Mouse (Mus musculus) erythroblast, adult 5-6 weeks (primary cell): ENCODE measurements around the gene Slc7a15. TPM values are rescaled to one million over a fixed set of nuclear protein-coding genes. Genes with fewer than 3 reads are reported as not detected.
"Not testable (repeated sequence)": the region's sequence is repeated elsewhere in the genome, so short reads cannot be mapped to it uniquely, and the experiment has no call there.

Source experiments
- ATAC-seq: replicated peaks from 2 replicates; pipeline ENCODE4 v1.8.0; 2016; ENCODE audit warnings: moderate number of reproducible peaks, mild to moderate bottlenecking, moderate TSS enrichment, inconsistent platforms; ENCODE audit not compliant: poor library complexity, low FRiP score, severe bottlenecking
- total RNA-seq, 2 experiments: library from RNA; stranded (forward) in 1 of 2; stranded (reverse) in 1 of 2; fragments of 150-400 nt in 1 of 2; fragments of 200-764, 138-1000 nt in 1 of 2; gene quantifications; 2 replicates each; pipeline versions ENCODE4 v1.2.3 to v1.2.4; 2015 to 2017; ENCODE audit warnings: low replicate concordance in 2 of 2

Slc7a15 gene
- not detected in 2 replicates for total RNA-seq (2015; ENCODE audit: low replicate concordance)
- total RNA-seq (2017; ENCODE audit: low replicate concordance) = not detected in 2 replicates

DNA sequence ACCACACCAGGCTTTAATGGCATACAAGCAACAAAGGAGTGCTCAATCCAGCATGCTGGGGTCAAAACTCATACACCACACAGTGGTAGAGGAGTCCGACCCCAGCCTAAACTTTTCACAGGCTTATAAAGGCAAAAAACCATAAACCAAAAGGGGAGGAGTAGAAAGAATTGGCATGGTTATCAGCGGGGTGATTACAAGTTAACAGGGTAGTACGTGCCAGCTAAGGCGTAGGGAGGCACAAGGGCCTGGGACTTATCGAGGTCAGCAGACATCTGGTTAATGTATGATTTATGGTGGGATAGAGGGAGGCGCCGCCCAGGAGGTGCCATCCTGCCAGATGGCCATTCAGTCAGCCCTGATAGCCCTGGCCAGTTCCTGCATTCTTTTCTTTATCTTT is at the start of gene Slc7a15:
Gene Slc7a15, minus strand, starts transcription at position 101 of the 400 bp plus-strand sequence.
- ATAC-seq = not testable (repeated sequence)

DNA sequence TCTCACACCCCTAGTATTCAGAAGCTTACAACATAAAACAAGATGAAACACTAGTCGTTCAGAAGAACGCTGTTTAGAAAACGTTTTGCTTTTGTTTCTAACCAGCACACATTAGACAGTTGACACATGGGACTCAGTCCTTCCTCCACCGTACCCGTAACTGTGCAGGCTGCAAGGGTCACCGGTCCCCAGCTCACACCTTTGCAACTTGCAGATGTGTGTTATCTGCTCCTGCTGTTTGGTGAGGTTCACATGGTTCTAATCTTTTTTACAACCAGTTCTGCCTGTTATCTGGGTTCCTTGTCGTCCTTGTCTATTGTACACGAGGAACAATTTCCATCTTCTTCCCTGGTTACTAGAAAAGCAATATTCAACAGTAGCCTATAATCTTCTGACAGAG is 49.3 kb upstream of the Slc7a15 start:
- ATAC-seq = not testable (repeated sequence)

- ATAC-seq = no peak
Observed at GRCm38 (mm10) chr12:8641425-8641735, 42.5 kb upstream of the Slc7a15 start.

DNA sequence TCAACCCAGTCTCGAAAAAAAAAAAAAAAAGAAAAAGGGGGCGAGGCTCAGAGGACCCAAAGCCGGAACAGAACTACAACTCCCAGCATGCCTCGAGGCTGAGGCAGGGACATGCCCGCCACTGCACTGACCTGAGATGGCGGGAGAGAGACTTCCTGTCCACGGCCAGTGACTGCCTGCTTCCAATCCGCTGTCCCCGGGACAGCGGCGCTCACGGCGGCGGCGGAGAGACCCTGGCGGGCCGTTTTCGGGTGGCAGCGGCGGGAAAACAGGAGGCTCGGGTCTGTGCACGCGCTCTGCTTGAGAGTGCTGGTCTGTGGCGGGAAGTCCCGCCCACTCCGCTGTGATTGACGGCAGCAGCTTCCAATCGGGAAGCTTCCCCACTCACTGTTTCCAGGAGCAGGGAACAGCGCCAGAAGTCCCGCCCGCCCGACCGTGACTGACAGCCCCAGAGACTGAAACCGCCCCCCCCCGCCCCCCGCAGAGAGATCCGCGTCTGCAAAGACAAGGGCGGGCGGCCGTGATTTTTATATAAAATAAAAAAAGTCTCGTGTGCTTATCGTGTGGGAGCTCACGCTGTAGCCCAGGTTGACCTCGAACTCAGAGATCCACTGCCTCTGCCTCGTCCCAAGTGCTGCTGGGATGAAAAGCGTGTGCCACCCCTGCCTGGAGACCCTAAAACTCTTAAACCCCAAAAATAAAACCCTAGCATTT is 42.0 kb upstream of the Slc7a15 start:
- peak; percentile 99 for ATAC-seq

- not testable (repeated sequence) for ATAC-seq
Observed at GRCm38 (mm10) chr12:8640186-8640585, 41.3 kb upstream of the Slc7a15 start.

DNA sequence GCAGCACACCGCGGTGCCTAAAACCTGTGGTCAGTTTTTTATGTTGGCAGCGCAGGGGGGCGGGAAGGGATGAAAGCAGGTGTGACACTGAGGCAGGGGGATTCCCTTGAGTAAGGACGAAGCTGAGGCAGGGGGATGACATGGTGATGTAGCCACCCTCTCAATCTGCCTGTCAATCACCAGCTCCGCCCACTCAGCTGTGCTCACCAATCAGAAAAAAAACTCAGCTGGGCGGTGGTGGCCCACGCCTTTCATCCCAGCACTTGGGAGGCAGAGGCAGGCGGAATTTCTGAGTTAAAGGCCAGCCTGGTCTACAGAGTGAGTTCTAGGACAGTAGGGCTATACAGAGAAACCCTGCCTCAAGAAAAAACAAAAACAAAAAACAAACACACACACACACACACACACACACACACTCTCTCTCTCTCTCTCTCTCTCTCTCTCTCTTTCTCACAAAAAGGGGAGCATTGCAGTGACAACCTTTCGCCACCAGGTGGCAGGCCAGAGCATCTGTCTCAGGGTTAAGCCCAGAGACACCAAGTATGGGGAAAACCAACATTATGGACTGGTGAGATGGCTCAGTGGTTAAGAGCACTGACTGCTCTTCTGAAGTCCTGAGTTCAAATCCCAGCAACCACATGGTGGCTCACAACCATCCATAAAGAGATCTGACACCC is 39.7 kb upstream of the Slc7a15 start:
- ATAC-seq = peak; percentile 74

DNA sequence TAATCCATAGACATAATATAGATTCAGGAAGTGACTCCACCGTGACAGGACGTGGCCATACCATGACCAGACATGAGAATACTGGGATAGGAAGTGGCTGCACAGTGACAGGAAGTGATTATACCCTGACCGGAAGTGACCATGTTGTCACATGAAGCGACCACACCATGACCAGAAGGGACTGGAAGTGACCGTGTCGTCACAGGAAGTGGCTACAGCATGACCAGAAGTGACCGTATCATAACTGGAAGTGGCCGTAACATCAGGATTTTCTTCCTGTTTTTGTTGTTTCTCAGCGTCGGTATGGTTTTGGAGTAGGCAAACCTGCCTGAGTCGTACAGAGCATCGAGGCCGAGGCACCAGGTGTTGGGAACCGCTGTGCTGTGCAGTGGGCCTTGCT is 38.1 kb upstream of the Slc7a15 start:
- no peak for ATAC-seq

- no peak for ATAC-seq
Observed at GRCm38 (mm10) chr12:8635546-8635945, 36.7 kb upstream of the Slc7a15 start.

DNA sequence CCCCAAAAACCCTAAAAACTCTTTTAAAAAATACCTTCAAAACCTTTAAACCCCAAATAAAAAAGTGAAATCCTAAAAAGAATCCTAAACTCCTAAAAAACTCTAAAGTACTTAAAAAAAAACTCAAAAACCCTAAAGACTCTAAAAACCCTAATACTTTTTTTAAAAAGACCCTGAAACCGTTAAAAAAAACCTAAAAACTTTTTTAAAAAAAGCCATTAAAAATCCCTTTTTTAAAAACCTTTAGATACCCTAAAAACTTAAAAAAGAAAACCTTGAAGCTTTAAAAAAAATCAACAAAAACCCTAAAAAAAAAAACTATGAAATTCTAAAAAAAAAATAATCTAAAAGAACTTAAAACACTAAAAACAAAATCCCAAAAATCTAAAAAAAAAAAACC is 35.4 kb upstream of the Slc7a15 start:
- ATAC-seq = no peak

GRCm38 (mm10) chr12:8632737-8633365 is 34.0 kb upstream of the Slc7a15 start:
- ATAC-seq = no peak

DNA sequence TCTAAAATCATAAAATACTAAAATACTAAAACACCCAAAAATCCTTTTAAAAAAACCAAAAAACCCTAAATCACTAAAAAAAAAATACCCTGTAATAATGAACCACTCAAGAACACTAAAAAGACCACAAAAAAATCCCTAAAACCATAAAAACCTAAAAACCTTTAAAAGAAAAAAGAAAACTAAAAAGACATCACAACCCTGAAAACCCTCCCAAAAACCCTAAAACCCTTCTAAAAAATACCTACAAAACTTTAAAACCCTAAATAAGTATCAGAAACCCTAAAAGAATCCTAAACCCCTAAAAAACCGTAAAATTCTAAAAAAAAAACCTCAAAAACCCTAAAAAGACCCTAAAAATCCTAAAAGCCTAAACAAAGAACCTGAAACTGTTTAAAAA is 32.8 kb upstream of the Slc7a15 start:
- ATAC-seq = no peak

GRCm38 (mm10) chr12:8629537-8629936 is 30.7 kb upstream of the Slc7a15 start:
- ATAC-seq = no peak

- ATAC-seq = no peak
Observed at GRCm38 (mm10) chr12:8620678-8621018, 21.8 kb upstream of the Slc7a15 start.

- ATAC-seq = no peak
Observed at GRCm38 (mm10) chr12:8619827-8620677, 21.2 kb upstream of the Slc7a15 start.

DNA sequence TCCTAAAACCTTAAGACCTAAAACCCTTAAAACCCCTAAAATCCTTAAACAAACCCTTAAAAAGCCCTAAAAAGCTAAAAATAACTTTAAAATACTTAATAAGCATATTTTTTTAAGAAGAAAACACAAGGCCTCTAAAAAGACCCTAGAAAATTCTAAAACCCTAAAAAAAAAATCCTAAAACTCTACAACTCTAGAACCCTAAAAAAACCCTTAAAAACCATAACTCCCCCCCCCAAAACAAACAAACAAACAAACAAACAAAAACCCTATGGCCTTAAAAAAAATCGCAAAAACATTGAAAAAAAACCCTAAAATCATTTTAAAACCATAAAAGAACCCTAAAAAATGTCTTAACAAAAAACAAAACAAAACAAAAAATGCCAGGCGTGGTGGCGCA is 19.4 kb upstream of the Slc7a15 start:
- no peak for ATAC-seq

GRCm38 (mm10) chr12:8609070-8609469 is 10.2 kb upstream of the Slc7a15 start:
- no peak for ATAC-seq

DNA sequence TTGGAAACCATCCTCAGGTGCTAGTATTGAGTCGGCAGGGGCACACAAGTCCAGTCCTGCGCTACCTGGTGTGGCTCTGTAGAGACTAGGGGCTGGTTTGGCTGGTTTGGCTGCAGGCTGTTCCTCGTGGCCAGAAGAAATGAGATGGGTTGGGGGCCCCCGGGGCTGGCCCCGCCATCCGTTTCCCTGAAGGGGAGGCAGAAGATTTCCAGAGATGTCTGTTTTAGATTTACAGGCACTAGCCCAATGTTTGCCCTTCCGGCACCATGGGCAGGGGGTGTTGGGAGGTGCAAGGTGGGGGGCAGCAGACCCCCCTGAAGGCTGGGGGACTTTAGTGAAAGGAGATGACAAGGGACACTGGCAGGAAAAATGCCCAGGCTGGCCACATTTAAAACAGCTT is 3.3 kb downstream of the Slc7a15 start:
- ATAC-seq = no peak

DNA sequence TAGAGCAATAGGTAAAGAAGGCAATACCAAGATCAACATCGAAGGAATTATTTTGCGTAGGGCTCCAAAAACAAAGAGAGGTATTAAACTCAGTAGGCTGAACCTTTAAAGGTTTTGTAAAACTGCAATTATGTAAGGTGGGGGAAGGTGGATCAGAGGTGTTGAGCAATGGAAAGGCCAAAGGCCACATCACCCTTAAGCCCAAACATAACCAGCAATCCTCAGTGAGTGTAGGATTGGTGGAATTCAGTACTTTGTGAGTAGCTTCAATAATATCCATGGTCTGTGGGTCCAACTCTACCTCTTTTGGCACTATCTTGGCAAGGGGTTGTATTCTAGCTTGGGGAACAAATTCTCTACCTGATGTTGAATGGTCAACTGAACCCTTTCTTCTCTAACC is 7.5 kb downstream of the Slc7a15 start:
- ATAC-seq = not testable (repeated sequence)

- ATAC-seq = no peak
Observed at GRCm38 (mm10) chr12:8573405-8573804, 25.5 kb downstream of the Slc7a15 start.

GRCm38 (mm10) chr12:8571903-8572341 is 26.9 kb downstream of the Slc7a15 start:
- not testable (repeated sequence) for ATAC-seq
